Mouse (Mus musculus): ENCODE measurements around the gene Csk. TPM values are rescaled to one million over a fixed set of nuclear protein-coding genes. Genes with fewer than 3 reads are reported as not detected.

Gene Csk
- polyA plus RNA-seq, 1 experiment: 30.7 TPM

GRCm38 (mm10) chr9:57657843-57658242 lies 4.4 kb upstream of the Csk start:
- Histone ChIP-seq H3K4me3 (ENCODE audit: low read depth, low read length) (no peak overlapping the region), H3K27ac (ENCODE audit: insufficient read depth, low read length) (no peak overlapping the region), H3K4me1 (ENCODE audit: control insufficient read depth, insufficient read depth, low read length) (peaks cover 3% of the 10 kb centered on the region), H3K36me3 (ENCODE audit: control insufficient read depth, insufficient read depth, low read length, poor library complexity, severe bottlenecking) (no peaks in the 10 kb centered on the region), H3K9me3 (replicated peaks; ENCODE audit: control insufficient read depth, insufficient read depth, low read length, poor library complexity, severe bottlenecking) (no peaks in the 10 kb centered on the region), H3K9ac (ENCODE audit: low read depth, poor library complexity, severe bottlenecking) (no peak overlapping the region), H3K27me3 (ENCODE audit: control insufficient read depth, insufficient read depth, low read length, poor library complexity, severe bottlenecking) (no peaks in the 10 kb centered on the region)
- TF ChIP-seq CTCF (IDR thresholded peaks at IDR 0.05; ENCODE audit: low read depth, low read length) (peak; percentile 17), EP300 (IDR thresholded peaks at IDR 0.05; ENCODE audit: insufficient read depth, low read depth, low read length) (no peak)

GRCm38 (mm10) chr9:57656631-57657350 lies 3.4 kb upstream of the Csk start:
- Histone ChIP-seq H3K27ac (ENCODE audit: insufficient read depth, low read length) (no peak overlapping the region), H3K36me3 (ENCODE audit: control insufficient read depth, insufficient read depth, low read length, poor library complexity, severe bottlenecking) (no peaks in the 10 kb centered on the region), H3K4me3 (ENCODE audit: low read depth, low read length) (no peak overlapping the region), H3K27me3 (ENCODE audit: control insufficient read depth, insufficient read depth, low read length, poor library complexity, severe bottlenecking) (no peaks in the 10 kb centered on the region), H3K9me3 (replicated peaks; ENCODE audit: control insufficient read depth, insufficient read depth, low read length, poor library complexity, severe bottlenecking) (no peaks in the 10 kb centered on the region), H3K9ac (ENCODE audit: low read depth, poor library complexity, severe bottlenecking) (no peak overlapping the region), H3K4me1 (ENCODE audit: control insufficient read depth, insufficient read depth, low read length) (peaks cover 3% of the 10 kb centered on the region)
- TF ChIP-seq CTCF (IDR thresholded peaks at IDR 0.05; ENCODE audit: low read depth, low read length) (no peak), POLR2A (IDR thresholded peaks at IDR 0.05; ENCODE audit: insufficient read depth, low read length) (no peak), EP300 (IDR thresholded peaks at IDR 0.05; ENCODE audit: insufficient read depth, low read depth, low read length) (no peak)

GRCm38 (mm10) chr9:57655749-57656148 lies 2.3 kb upstream of the Csk start:
- Histone ChIP-seq H3K4me1 (ENCODE audit: control insufficient read depth, insufficient read depth, low read length) (peaks cover 3% of the 10 kb centered on the region), H3K27me3 (ENCODE audit: control insufficient read depth, insufficient read depth, low read length, poor library complexity, severe bottlenecking) (no peaks in the 10 kb centered on the region), H3K9me3 (replicated peaks; ENCODE audit: control insufficient read depth, insufficient read depth, low read length, poor library complexity, severe bottlenecking) (no peaks in the 10 kb centered on the region), H3K27ac (ENCODE audit: insufficient read depth, low read length) (no peak overlapping the region), H3K9ac (ENCODE audit: low read depth, poor library complexity, severe bottlenecking) (no peak overlapping the region), H3K36me3 (ENCODE audit: control insufficient read depth, insufficient read depth, low read length, poor library complexity, severe bottlenecking) (no peaks in the 10 kb centered on the region), H3K4me3 (ENCODE audit: low read depth, low read length) (peak overlapping the region; percentile 34; the same call in 1 of the 2 replicates)
- peak; percentile 27 for TF ChIP-seq POLR2A (IDR thresholded peaks at IDR 0.05; ENCODE audit: insufficient read depth, low read length)
- TF ChIP-seq CTCF (IDR thresholded peaks at IDR 0.05; ENCODE audit: low read depth, low read length): peak; percentile 84
- TF ChIP-seq EP300 (IDR thresholded peaks at IDR 0.05; ENCODE audit: insufficient read depth, low read depth, low read length): 0 out of 2 replicates have a peak, but pooled peaks have one; percentile 10

GRCm38 (mm10) chr9:57654966-57655365 lies 1.5 kb upstream of the Csk start:
- Histone ChIP-seq H3K27ac (ENCODE audit: insufficient read depth, low read length) (no peak overlapping the region), H3K9me3 (replicated peaks; ENCODE audit: control insufficient read depth, insufficient read depth, low read length, poor library complexity, severe bottlenecking) (no peaks in the 10 kb centered on the region), H3K9ac (ENCODE audit: low read depth, poor library complexity, severe bottlenecking) (no peak overlapping the region), H3K27me3 (ENCODE audit: control insufficient read depth, insufficient read depth, low read length, poor library complexity, severe bottlenecking) (no peaks in the 10 kb centered on the region), H3K36me3 (ENCODE audit: control insufficient read depth, insufficient read depth, low read length, poor library complexity, severe bottlenecking) (no peaks in the 10 kb centered on the region), H3K4me3 (ENCODE audit: low read depth, low read length) (no peak overlapping the region), H3K4me1 (ENCODE audit: control insufficient read depth, insufficient read depth, low read length) (peaks cover 3% of the 10 kb centered on the region)
- TF ChIP-seq EP300 (IDR thresholded peaks at IDR 0.05; ENCODE audit: insufficient read depth, low read depth, low read length): no peak
- TF ChIP-seq POLR2A (IDR thresholded peaks at IDR 0.05; ENCODE audit: insufficient read depth, low read length): no peak
- TF ChIP-seq CTCF (IDR thresholded peaks at IDR 0.05; ENCODE audit: low read depth, low read length): no peak

DNA sequence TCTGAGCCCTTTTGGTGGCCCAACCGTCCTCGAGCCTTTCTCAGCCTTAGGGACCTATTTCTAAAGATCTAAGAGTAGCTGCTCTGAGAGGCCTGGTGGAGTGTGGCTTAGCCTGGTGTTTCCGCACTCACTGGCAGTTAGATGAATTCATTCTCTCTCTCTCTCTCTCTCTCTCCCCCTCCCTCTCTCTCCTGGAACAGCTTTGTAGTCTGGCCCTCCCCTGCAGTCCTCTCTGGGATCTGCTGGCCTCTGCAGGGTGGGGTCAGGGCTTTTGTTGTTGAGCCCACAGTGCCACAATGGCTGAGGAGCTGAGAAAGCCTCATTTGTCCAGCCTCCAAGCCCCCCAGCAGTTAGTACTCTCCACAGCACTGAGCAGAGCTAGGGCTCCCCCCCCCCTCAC lies 576 bp downstream of the Csk start:
- no peaks in the 10 kb centered on the region for H3K36me3 ChIP-seq (ENCODE audit: control insufficient read depth, insufficient read depth, low read length, poor library complexity, severe bottlenecking)
- TF ChIP-seq CTCF (IDR thresholded peaks at IDR 0.05; ENCODE audit: low read depth, low read length) (no peak), POLR2A (IDR thresholded peaks at IDR 0.05; ENCODE audit: insufficient read depth, low read length) (no peak), EP300 (IDR thresholded peaks at IDR 0.05; ENCODE audit: insufficient read depth, low read depth, low read length) (no peak)
- no peak overlapping the region for H3K4me3 ChIP-seq (ENCODE audit: low read depth, low read length)
- H3K4me1 ChIP-seq (ENCODE audit: control insufficient read depth, insufficient read depth, low read length): peaks cover 3% of the 10 kb centered on the region
- H3K9ac ChIP-seq (ENCODE audit: low read depth, poor library complexity, severe bottlenecking): no peak overlapping the region; the same call in 1 of the 2 replicates
- no peaks in the 10 kb centered on the region for H3K27me3 ChIP-seq (ENCODE audit: control insufficient read depth, insufficient read depth, low read length, poor library complexity, severe bottlenecking)
- no peaks in the 10 kb centered on the region for H3K9me3 ChIP-seq (replicated peaks; ENCODE audit: control insufficient read depth, insufficient read depth, low read length, poor library complexity, severe bottlenecking)
- H3K27ac ChIP-seq (ENCODE audit: insufficient read depth, low read length): peak overlapping the region; percentile 26; the same call in 1 of the 2 replicates

GRCm38 (mm10) chr9:57652351-57652750 lies 1.1 kb downstream of the Csk start:
- H3K27ac ChIP-seq (ENCODE audit: insufficient read depth, low read length): no peak overlapping the region
- TF ChIP-seq CTCF (IDR thresholded peaks at IDR 0.05; ENCODE audit: low read depth, low read length) (no peak), POLR2A (IDR thresholded peaks at IDR 0.05; ENCODE audit: insufficient read depth, low read length) (no peak)
- no peaks in the 10 kb centered on the region for H3K36me3 ChIP-seq (ENCODE audit: control insufficient read depth, insufficient read depth, low read length, poor library complexity, severe bottlenecking)
- H3K9me3 ChIP-seq (replicated peaks; ENCODE audit: control insufficient read depth, insufficient read depth, low read length, poor library complexity, severe bottlenecking): no peaks in the 10 kb centered on the region
- H3K4me3 ChIP-seq (ENCODE audit: low read depth, low read length): no peak overlapping the region
- H3K27me3 ChIP-seq (ENCODE audit: control insufficient read depth, insufficient read depth, low read length, poor library complexity, severe bottlenecking): no peaks in the 10 kb centered on the region
- H3K4me1 ChIP-seq (ENCODE audit: control insufficient read depth, insufficient read depth, low read length): peaks cover 3% of the 10 kb centered on the region
- H3K9ac ChIP-seq (ENCODE audit: low read depth, poor library complexity, severe bottlenecking): no peak overlapping the region

Measured in ES-Bruce4 (cell line).